Mouse (Mus musculus) stomach, postnatal 0 days (tissue): ENCODE measurements at regions not wholly inside any gene's neighbourhood (a gene's known extent, or its start where the extent isn't known, plus 50 kb on each side); places are given as distances from the start of the nearest gene placed in this dataset.

Experiments used
- ATAC-seq: fragments of 200-750 bp; cut with Nextera tagmentation; 2 replicates; pipeline ENCODE4 v1.8.0; 2017; ENCODE audit not compliant: low FRiP score, low TSS enrichment
- DNase-seq: peaks from one replicate; pipeline ENCODE4 v3.0.0-alpha.2; 2016; ENCODE audit warnings: low spot score
- H3K27ac ChIP-seq: fragments of 300-500 bp; sonication (generic); replicated peaks from 2 replicates; pipeline ENCODE4 v1.5.1; 2014; ENCODE audit warnings: mild to moderate bottlenecking, control low read depth
- H3K27me3 ChIP-seq: fragments of 300-500 bp; sonication (generic); 2 replicates; pipeline ENCODE4 v1.6.1; 2014; ENCODE audit warnings: low read length; ENCODE audit not compliant: control insufficient read depth, insufficient read depth
- H3K36me3 ChIP-seq: fragments of 300-500 bp; sonication (generic); 2 replicates; pipeline ENCODE4 v1.6.1; 2014; ENCODE audit warnings: low read length, mixed read lengths; ENCODE audit not compliant: control insufficient read depth, insufficient read depth
- H3K4me1 ChIP-seq: fragments of 300-500 bp; sonication (generic); replicated peaks from 2 replicates; pipeline ENCODE4 v1.6.1; 2014; ENCODE audit warnings: antibody characterized with exemption; ENCODE audit not compliant: control insufficient read depth, insufficient read depth
- H3K4me2 ChIP-seq: fragments of 300-500 bp; sonication (generic); replicated peaks from 2 replicates; pipeline ENCODE4 v1.6.1; 2014; ENCODE audit warnings: low read depth, mild to moderate bottlenecking, control low read depth, moderate library complexity
- H3K4me3 ChIP-seq: fragments of 300-500 bp; sonication (generic); 2 replicates; pipeline ENCODE4 v1.5.1; 2014; ENCODE audit warnings: low read depth, low read length, control low read depth
- H3K9ac ChIP-seq: fragments of 300-500 bp; sonication (generic); 2 replicates; pipeline ENCODE4 v1.6.1; 2014; ENCODE audit warnings: mild to moderate bottlenecking, low read length, control low read depth, mixed read lengths
- H3K9me3 ChIP-seq: fragments of 300-500 bp; sonication (generic); 2 replicates; pipeline ENCODE4 v1.6.1; 2016; ENCODE audit warnings: low read length; ENCODE audit not compliant: control insufficient read depth
- CTCF ChIP-seq: IDR thresholded peaks from 2 replicates; pipeline ENCODE4 v1.5.1; 2016; ENCODE audit warnings: antibody characterized with exemption, low read depth, mild to moderate bottlenecking, moderate library complexity
- EP300 ChIP-seq: optimal IDR thresholded peaks from 2 replicates; pipeline ENCODE3; 2016; ENCODE audit warnings: antibody characterized with exemption
- WGBS: fragments of 180-500 bp; shearing (Covaris S2); extraction: QIAGEN DNeasy Blood & Tissue Kit; methylation state at CpG from one replicate; pipeline ENCODE4 v1.1.7; 2014; 5-methylcytosine and 5-hydroxymethylcytosine counted together

DNA sequence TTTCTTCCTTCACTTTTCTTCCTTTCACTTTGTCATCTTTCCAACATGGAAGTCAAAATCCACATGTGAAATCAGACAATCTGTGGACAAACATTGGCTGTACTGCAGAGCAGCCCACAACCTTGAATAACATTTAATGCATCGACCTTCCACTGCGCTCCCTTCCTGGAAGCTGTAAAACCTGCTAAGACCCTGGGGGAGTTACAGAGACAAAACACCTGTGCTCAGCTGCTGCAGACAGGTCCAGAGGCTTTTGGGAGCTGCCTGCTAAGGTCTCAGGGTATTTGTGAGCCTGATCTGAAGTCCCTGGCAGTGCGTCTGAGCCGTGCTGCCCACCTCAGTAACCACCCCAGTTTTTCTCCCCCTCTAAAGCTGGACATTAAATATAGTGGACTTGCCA is 166.1 kb upstream of the Sesn3 start:
- ATAC-seq, result no peak
- Histone ChIP-seq H3K27ac (no peak overlapping the region), H3K9me3 (no peaks in the 10 kb centered on the region), H3K4me2 (no peak overlapping the region), H3K36me3 (no peaks in the 10 kb centered on the region), H3K9ac (no peak overlapping the region), H3K27me3 (no peaks in the 10 kb centered on the region), H3K4me1 (no peaks in the 10 kb centered on the region), H3K4me3 (no peak overlapping the region)
- no peak for TF ChIP-seq EP300
- WGBS, result 48% methylated on average over 4 of the region's 4 CpGs
- no peak for DNase-seq

- H3K27ac ChIP-seq, result no peak overlapping the region
- H3K4me2 ChIP-seq, result no peak overlapping the region
- DNase-seq, result no peak
- WGBS, result 43% methylated on average over 4 of the region's 4 CpGs
- no peak overlapping the region for H3K9ac ChIP-seq
- H3K9me3 ChIP-seq, result no peaks in the 10 kb centered on the region
- H3K4me1 ChIP-seq, result no peaks in the 10 kb centered on the region
- ATAC-seq, result no peak
- no peak for TF ChIP-seq CTCF
- no peak for TF ChIP-seq EP300
- H3K4me3 ChIP-seq, result no peak overlapping the region
- H3K36me3 ChIP-seq, result no peaks in the 10 kb centered on the region
- H3K27me3 ChIP-seq, result no peaks in the 10 kb centered on the region
Measured at GRCm38 (mm10) chr9:14109492-14109891, 165.4 kb upstream of the Sesn3 start.

DNA sequence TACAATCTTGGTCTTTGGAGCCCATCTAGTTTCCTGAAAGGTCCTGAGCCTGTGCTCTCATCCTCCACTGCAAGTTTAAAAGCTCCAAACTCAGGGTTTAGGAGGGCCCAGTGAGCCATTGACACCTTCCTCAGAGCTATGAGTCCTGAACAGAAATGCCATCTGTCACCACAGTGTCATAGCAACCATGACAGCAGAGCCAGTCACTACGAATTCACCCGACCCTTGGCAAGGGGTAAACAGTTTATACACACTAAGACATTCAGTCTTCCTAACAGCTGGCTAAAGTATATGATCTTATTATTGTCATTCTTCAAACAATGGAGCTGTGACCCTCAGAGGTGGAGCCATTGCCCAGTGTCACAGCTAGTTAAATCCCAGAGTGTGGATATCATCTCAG is 163.2 kb upstream of the Sesn3 start:
- ATAC-seq (no peak), DNase-seq (no peak)
- Histone ChIP-seq H3K4me2 (no peak overlapping the region), H3K36me3 (no peaks in the 10 kb centered on the region), H3K9me3 (no peaks in the 10 kb centered on the region), H3K4me3 (no peak overlapping the region), H3K27ac (no peak overlapping the region), H3K27me3 (no peaks in the 10 kb centered on the region), H3K4me1 (no peaks in the 10 kb centered on the region), H3K9ac (no peak overlapping the region)
- TF ChIP-seq EP300, result no peak
- TF ChIP-seq CTCF, result no peak
- WGBS, result 45% methylated on average over 2 of the region's 2 CpGs

GRCm38 (mm10) chr9:14115521-14115920 is 159.3 kb upstream of the Sesn3 start:
- DNase-seq, result no peak
- H3K4me2 ChIP-seq, result no peak overlapping the region
- no peak for TF ChIP-seq CTCF
- TF ChIP-seq EP300, result no peak
- H3K9ac ChIP-seq, result no peak overlapping the region
- no peak for ATAC-seq
- no peak overlapping the region for H3K27ac ChIP-seq
- no peak overlapping the region for H3K4me3 ChIP-seq
- H3K36me3 ChIP-seq, result no peaks in the 10 kb centered on the region
- no peaks in the 10 kb centered on the region for H3K27me3 ChIP-seq
- H3K4me1 ChIP-seq, result no peaks in the 10 kb centered on the region
- no peaks in the 10 kb centered on the region for H3K9me3 ChIP-seq
- WGBS, result 60% methylated on average over 3 of the region's 3 CpGs

DNA sequence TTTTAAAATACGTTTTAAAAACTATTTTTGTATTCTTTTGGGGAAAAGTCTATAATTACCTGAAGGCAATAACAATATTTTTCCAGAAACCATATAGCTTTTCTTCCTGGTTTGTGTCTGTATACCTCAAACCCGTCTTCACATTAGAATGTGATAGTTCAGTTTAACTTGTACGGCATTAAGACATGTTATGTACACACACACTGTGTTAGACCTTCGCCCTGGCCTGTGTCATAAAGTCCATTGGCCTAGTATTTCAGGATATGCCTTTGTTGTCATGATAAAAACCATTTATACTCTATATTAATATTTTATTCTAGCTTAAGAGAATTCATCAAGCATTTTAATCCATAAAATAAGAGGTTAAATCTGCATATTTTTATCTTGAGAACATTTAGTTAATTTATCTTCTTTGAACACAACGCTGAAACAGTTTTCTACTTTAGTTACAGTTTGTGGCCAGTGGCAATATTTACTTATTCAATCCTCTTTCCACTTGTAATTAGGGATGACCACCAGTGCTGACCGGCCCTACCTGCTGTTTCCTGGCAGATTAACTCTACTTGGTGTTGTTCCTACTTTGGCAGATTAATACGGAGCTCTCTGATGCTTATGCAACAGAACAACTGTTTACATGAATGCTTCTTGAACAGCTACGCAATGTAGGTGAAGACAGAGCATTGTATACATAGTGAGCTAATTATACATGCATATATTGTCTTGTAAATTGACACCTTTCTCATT is 158.6 kb upstream of the Sesn3 start:
- WGBS, result 65% methylated on average over 8 of the region's 8 CpGs
- no peak overlapping the region for H3K27ac ChIP-seq
- no peak overlapping the region for H3K4me2 ChIP-seq
- no peak overlapping the region for H3K4me3 ChIP-seq
- no peak for DNase-seq
- no peaks in the 10 kb centered on the region for H3K9me3 ChIP-seq
- H3K36me3 ChIP-seq, result no peaks in the 10 kb centered on the region
- no peaks in the 10 kb centered on the region for H3K27me3 ChIP-seq
- TF ChIP-seq CTCF (no peak), EP300 (no peak)
- no peaks in the 10 kb centered on the region for H3K4me1 ChIP-seq
- no peak overlapping the region for H3K9ac ChIP-seq
- no peak for ATAC-seq

- DNase-seq (no peak), ATAC-seq (no peak)
- WGBS, result 35% methylated on average over 5 of the region's 5 CpGs
- Histone ChIP-seq H3K4me1 (no peaks in the 10 kb centered on the region), H3K4me3 (no peak overlapping the region), H3K27ac (no peak overlapping the region), H3K36me3 (no peaks in the 10 kb centered on the region), H3K9ac (no peak overlapping the region), H3K9me3 (no peaks in the 10 kb centered on the region), H3K4me2 (no peak overlapping the region), H3K27me3 (no peaks in the 10 kb centered on the region)
- TF ChIP-seq CTCF (no peak), EP300 (no peak)
Measured at GRCm38 (mm10) chr9:14133372-14133771, 141.5 kb upstream of the Sesn3 start.
